Mouse (Mus musculus): ENCODE results near the gene Gfod2.

Gfod2 gene

DNA sequence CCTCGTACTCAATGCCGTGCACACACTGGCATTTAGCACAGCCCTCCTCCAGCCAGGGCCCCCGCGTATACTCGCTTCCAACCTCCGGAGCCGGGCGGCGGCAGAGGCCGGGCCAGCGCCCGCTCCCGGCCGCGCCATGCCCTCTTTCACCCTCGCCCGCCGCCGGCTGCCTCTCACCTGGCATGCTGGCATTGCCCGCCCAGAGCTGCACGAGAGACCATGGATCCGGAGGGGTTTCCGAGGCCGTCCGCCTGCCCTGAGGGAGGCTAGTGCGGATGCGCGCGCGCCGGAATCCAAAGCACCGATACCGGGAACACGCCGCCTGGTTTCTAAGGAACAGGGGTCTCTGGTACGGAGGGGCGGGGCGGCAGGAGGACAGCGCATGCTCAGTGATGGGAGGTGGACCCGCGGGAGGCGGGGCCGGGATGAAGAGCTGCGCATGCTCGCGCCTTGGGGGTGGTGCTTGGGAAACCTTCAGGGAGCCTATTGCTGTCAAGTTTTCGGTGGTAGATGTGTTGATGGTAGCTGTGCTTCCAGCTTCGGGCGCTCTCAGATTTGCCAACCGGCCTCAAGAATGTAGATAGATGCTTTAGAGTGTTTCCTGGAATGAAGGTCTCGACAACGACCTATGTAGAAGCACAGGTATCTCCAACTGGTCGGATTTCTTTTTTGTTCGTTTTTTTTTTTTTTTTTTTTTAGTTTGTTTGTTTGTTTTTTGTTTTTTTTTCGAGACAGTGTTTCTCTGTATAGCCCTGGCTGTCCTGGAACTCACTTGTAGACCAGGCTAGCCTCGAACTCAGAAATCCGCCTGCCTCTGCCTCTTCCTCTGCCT is at the start of gene Gfod2:
Gene Gfod2, minus strand, starts transcription at position 388 of the 832 bp plus-strand sequence.
- peak; percentile 90 for DNase-seq (ENCODE audit: low spot score)

DNA sequence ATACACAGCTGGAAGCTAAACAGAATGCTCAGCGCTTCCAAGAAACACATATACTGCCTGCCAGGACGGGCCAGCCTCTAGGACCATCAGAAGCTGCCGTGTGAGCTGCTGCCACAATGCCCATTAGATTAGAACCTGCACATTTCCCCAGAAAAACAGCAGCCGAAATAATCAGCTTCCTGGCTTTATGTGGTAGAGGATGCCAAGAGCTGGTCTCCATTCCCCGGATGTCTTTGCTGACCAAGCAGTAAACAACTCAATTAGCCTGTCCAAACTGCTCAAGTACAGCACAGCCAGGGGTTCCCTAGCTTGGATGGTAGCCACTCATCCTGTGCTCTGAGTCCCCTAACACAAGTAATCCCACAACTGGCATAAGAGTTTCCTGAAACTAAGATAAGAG is 49.3 kb upstream of the Gfod2 start:
- DNase-seq (ENCODE audit: low spot score) = no peak

DNA sequence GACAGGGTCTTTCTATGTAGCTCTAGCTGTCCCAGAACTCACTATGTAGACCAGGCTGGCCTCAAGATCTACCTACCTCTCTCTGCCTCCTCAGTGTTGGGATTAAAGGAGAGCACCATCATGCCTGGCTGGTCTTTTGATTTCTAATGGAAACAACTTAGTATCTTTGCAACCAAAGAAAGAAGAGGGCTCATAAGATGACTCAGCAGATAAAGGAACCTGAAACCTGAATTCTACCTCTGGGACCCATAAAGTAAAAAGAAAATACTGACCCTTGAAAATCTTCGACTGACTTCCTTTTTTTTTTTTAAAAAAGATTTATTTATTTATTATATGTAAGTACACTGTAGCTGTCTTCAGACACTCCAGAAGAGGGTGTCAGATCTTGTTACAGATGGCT is 47.5 kb upstream of the Gfod2 start:
- no peak for DNase-seq (ENCODE audit: low spot score)

GRCm38 (mm10) chr8:105805346-105805745 is 46.9 kb upstream of the Gfod2 start:
- no peak for DNase-seq (ENCODE audit: low spot score)

DNA sequence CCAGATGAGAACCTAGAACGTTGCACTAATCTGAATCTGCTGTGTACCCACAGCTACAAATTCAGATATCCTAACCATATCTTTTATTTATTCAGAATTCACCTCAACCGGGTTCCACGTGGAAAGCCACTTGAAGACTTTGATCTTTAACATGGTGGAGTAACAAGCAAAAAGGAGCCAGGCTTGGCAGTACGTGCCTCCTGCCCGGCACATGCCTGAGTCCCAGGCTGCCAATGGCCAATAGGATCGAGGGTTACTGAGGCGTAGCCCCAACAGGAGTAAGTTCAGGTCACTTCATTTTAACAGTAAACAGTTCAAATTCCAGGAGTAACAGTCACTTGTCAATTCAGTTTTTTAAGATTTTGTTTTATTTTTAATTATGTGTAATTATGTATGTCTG is 46.3 kb upstream of the Gfod2 start:
- no peak for DNase-seq (ENCODE audit: low spot score)

DNA sequence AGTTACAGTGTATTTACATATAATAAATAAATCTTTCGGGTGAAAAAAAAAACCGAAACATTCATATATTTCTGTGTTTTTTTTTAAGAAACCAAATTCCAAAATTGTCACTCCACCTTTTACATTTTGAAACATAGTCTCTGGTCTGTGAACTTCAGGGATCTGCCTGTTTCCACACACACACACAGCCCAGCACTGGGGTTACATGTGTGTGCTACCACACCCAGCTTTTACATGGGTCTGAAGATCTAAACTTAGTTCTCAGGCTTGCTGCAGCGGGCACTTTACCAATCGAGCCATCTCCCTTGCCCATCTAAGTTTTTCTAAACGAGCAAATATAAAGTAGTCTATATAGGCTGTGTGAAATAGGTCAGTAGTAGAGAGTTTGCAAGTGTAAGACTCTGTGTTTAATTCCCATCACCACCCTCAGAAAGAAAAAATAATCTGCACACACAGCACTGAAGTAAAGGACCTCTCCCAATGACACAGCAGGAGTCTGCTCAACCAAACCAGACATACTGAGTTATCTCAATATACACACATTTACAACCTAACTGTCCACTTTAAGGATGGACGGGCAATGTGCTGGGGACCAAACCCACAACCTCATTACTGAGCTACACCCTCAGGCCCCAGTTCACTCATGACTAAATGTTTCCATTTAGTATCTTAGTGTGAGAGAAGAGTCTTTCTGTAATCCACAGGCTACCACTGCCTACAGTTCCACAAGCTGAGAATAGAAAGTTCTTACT is 42.9 kb upstream of the Gfod2 start:
- no peak for DNase-seq (ENCODE audit: low spot score)

DNA sequence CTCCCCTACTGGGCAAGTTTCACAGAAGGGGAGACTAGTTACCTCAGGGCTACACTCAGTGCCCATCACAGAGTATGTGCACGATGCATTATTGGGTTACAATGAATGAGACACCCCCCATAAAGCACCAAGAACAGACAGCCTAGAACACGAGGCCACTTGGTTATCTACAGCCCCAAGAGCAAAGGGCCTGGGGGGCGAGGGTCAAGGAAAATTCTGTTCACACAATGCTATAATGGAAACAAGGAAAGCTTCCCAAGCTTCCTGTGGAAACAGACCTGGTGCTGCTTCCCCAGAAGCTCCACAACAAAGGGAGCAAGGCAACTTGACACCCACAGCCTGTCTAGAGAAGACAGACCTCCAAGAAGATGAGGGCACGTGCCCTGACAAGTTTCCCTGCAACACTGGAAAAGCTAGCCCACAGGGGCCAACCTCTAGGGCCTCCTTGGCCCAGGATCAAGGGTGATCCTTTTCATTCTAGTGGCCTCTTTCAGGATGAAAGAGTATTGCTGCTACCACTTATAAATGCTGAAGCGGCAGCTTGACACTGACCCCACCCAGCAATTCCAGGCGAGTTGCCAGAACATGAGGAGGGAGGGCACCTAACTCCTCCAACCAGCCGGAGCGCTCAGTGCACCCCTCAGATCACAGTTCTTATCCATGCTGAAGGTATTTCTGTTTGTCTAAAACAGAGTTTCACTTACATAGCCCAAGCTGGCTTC is 40.8 kb upstream of the Gfod2 start:
- DNase-seq (ENCODE audit: low spot score) = no peak

DNA sequence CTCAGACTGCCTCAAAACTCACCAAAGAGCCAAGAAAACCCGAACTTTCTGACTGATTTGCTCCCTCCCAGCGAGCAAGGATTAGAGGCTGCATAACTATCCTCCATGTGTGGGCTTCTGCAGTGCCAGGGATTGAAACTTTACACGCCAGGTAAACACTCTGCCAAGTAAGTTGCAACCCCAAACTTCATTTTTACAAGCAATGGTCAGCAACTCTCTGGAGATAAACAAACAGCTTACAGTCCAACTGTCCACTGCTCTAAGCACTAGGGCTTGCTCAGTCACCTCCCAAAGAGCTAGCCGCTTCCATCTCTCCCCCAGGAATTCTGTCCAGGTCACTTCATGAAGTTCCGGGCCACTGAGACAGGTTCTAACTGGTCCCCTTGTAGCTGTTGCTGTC is 39.9 kb upstream of the Gfod2 start:
- no peak for DNase-seq (ENCODE audit: low spot score)

- no peak for DNase-seq (ENCODE audit: low spot score)
Observed at GRCm38 (mm10) chr8:105795785-105796184, 37.3 kb upstream of the Gfod2 start.

GRCm38 (mm10) chr8:105794009-105794598 is 35.6 kb upstream of the Gfod2 start:
- DNase-seq (ENCODE audit: low spot score) = no peak

DNA sequence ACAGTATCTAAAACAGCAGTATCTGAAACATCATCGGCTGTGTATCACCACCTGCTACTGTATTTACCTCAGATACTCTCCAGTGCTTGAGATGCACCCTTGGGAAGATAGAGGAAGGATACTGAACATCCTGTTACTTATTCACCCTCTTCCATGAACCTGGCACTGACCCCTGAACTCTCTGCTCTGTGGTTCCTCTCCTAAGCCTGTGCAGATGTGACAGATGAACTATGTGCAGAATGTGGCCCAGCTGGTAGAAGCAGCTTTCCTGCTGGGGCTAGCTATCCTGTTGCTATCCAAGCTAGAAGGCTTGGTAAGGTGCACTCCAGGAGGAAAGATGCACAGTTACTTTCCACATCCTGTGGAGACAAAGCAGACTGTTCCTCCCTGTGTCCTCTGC is 34.9 kb upstream of the Gfod2 start:
- no peak for DNase-seq (ENCODE audit: low spot score)

DNA sequence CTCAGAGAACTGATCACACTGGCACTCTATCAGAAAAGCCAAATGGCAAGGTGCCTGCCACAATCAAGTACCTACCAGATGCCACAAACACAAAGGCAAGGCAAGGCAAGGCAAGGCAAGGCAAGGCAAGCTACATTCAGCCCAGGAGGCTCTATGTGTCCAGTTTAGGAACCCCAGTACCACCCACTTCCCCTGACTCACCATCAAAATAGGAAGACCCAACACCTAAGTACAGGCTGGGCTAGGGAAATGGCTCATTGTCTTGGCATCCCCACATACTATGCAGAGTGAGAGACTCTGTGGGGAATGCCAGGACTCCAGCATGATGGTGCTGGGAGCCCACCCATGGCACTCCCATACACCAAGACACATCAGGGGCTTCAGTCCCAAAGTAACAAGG is 31.2 kb upstream of the Gfod2 start:
- DNase-seq (ENCODE audit: low spot score) = no peak

GRCm38 (mm10) chr8:105788927-105789326 is 30.5 kb upstream of the Gfod2 start:
- no peak for DNase-seq (ENCODE audit: low spot score)

GRCm38 (mm10) chr8:105788241-105788640 is 29.8 kb upstream of the Gfod2 start:
- no peak for DNase-seq (ENCODE audit: low spot score)

DNA sequence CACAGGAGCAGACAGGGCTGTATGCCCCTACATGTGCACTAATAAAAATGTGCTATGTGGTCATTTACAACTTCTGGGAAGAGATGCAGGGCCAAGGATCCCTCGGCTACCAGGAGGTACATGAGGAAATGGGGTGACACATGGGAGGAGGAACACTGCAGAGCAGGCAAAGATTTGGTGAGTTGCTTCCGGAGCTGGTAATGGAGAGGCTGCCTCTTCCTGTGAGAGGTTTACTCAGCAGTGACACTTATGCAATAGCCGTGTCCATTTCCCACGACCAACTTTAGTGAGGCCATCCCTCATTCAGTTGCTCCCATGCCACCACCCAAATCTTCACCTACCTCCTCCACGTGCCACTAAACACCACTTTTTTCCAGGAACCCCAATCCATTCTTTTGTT is 21.8 kb upstream of the Gfod2 start:
- no peak for DNase-seq (ENCODE audit: low spot score)

GRCm38 (mm10) chr8:105777833-105778232 is 19.4 kb upstream of the Gfod2 start:
- no peak for DNase-seq (ENCODE audit: low spot score)

DNA sequence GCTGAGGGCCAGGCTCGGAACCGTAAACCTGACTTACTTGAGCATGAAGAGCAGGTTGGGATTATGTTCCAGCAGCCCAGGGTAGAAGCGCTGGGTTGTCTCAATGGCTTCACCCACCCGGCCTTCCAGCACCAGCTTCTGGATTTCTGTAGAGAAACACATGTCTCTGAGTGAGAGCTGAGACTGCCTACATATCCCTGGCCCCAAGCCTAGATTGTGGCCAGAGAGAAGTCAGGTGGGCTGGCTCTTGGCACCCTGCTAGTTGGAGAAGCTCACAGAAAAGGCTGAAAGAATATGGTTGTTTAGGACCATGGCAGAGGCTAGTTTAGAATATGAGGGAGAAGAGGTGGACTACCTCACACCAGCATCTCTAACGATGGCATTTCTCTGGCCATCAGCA is 16.0 kb upstream of the Gfod2 start:
- DNase-seq (ENCODE audit: low spot score) = no peak

- no peak for DNase-seq (ENCODE audit: low spot score)
Observed at GRCm38 (mm10) chr8:105773441-105773861, 15.0 kb upstream of the Gfod2 start.

DNA sequence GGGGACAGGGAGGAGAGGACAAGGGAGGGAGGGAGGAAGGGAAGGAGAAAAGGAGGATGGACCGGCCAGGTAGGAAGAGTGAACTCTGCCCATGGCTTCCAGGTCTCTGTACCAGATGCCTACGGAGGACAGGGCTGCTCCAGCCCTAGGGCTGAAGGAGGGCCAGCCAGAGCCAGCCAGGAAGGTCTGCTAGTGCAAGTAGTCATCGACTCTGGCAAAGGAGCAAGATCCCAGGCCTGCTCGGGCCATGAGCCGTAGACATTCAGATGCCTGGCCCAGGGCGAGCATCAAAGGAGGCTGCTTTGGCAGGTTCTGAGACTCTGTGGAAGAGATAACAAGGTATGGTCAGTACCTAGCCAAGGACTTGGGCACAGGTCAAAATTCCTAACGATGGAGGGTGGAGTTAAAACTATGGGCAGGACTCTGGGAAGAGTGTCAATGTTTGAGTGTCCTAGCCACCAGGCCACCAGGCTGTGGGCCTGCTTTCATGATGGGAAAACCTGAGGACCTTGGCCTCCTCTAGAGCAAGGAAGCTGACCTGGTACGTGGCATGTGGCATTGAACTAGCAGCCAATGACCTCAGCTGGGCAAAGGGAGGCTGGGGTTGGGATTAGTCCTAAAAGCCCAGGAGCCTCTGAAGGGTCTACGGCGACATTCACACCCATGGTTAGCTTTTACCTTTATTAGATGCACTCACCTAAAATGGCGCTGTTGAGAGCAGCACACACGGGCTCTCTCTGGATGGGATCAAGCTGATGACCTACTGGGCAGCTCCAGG is 13.1 kb upstream of the Gfod2 start:
- no peak for DNase-seq (ENCODE audit: low spot score)

DNA sequence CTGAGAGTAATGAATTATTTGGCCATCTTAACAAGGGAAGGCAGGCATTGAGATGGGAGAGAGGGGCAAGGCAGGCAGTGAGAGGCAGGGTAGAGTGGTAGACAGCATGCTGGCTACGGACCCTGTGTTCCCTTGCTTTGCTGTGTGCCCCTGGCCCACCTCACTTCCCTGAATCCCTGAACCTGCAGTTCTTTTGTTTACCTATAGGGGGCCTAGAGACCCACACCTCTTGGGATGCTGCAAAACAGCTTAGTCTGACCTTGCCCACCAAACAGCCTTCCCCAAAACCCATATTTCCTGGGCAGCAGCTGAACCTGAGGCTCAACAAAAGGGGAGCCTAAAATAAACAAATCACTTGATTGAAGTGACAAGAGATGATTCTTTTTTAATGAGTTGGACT is 12.1 kb upstream of the Gfod2 start:
- DNase-seq (ENCODE audit: low spot score) = no peak

- DNase-seq (ENCODE audit: low spot score) = no peak
Observed at GRCm38 (mm10) chr8:105768485-105769257, 10.2 kb upstream of the Gfod2 start.
